Mouse (Mus musculus): ENCODE results near the gene Slc16a10.

Slc16a10 gene

GRCm38 (mm10) chr10:40141864-40142523, at the start of gene Slc16a10:
TSS of gene Slc16a10 (minus strand) at chr10:40142258.
- DNase-seq (ENCODE audit: extremely low read depth, low read depth): peak; percentile 91

GRCm38 (mm10) chr10:40191338-40191979, 49.4 kb upstream of the Slc16a10 start:
- DNase-seq (ENCODE audit: extremely low read depth, low read depth): peak; percentile 34

GRCm38 (mm10) chr10:40190871-40191270, 48.8 kb upstream of the Slc16a10 start:
- DNase-seq (ENCODE audit: extremely low read depth, low read depth): no peak

GRCm38 (mm10) chr10:40189689-40190088, 47.6 kb upstream of the Slc16a10 start:
- peak; percentile 56 for DNase-seq (ENCODE audit: extremely low read depth, low read depth)

GRCm38 (mm10) chr10:40188831-40189230, 46.8 kb upstream of the Slc16a10 start:
- no peak for DNase-seq (ENCODE audit: extremely low read depth, low read depth)

- DNase-seq (ENCODE audit: extremely low read depth, low read depth): no peak
These were observed 43.9 kb upstream of the Slc16a10 start for GRCm38 (mm10) chr10:40185956-40186355.

GRCm38 (mm10) chr10:40180011-40180410, 38.0 kb upstream of the Slc16a10 start:
- DNase-seq (ENCODE audit: extremely low read depth, low read depth): no peak

GRCm38 (mm10) chr10:40179142-40179541, 37.1 kb upstream of the Slc16a10 start:
- DNase-seq (ENCODE audit: extremely low read depth, low read depth): peak; percentile 35

GRCm38 (mm10) chr10:40177323-40177962, 35.4 kb upstream of the Slc16a10 start:
- no peak for DNase-seq (ENCODE audit: extremely low read depth, low read depth)

GRCm38 (mm10) chr10:40172136-40172535, 30.1 kb upstream of the Slc16a10 start:
- DNase-seq (ENCODE audit: extremely low read depth, low read depth): no peak

GRCm38 (mm10) chr10:40171211-40171610, 29.2 kb upstream of the Slc16a10 start:
- no peak for DNase-seq (ENCODE audit: extremely low read depth, low read depth)

- no peak for DNase-seq (ENCODE audit: extremely low read depth, low read depth)
These were observed 28.1 kb upstream of the Slc16a10 start for GRCm38 (mm10) chr10:40170141-40170558.

- DNase-seq (ENCODE audit: extremely low read depth, low read depth): no peak
These were observed 27.5 kb upstream of the Slc16a10 start for GRCm38 (mm10) chr10:40169566-40169965.

- DNase-seq (ENCODE audit: extremely low read depth, low read depth): no peak
These were observed 27.0 kb upstream of the Slc16a10 start for GRCm38 (mm10) chr10:40169088-40169487.

- no peak for DNase-seq (ENCODE audit: extremely low read depth, low read depth)
These were observed 22.6 kb upstream of the Slc16a10 start for GRCm38 (mm10) chr10:40164421-40165386.

- DNase-seq (ENCODE audit: extremely low read depth, low read depth): no peak
These were observed 21.9 kb upstream of the Slc16a10 start for GRCm38 (mm10) chr10:40163914-40164313.

- no peak for DNase-seq (ENCODE audit: extremely low read depth, low read depth)
These were observed 21.3 kb upstream of the Slc16a10 start for GRCm38 (mm10) chr10:40163338-40163737.

GRCm38 (mm10) chr10:40161701-40162255, 19.7 kb upstream of the Slc16a10 start:
- no peak for DNase-seq (ENCODE audit: extremely low read depth, low read depth)

GRCm38 (mm10) chr10:40161236-40161635, 19.2 kb upstream of the Slc16a10 start:
- no peak for DNase-seq (ENCODE audit: extremely low read depth, low read depth)

GRCm38 (mm10) chr10:40152550-40152857, 10.4 kb upstream of the Slc16a10 start:
- DNase-seq (ENCODE audit: extremely low read depth, low read depth): no peak

GRCm38 (mm10) chr10:40151852-40152549, 9.9 kb upstream of the Slc16a10 start:
- DNase-seq (ENCODE audit: extremely low read depth, low read depth): no peak

Measured in MEL-GATA-1-ER (cell line).